Mouse (Mus musculus): ENCODE results near the gene Ascc1.
"Not testable (repeated sequence)": the region's sequence is repeated elsewhere in the genome, so short reads cannot be mapped to it uniquely, and the experiment has no call there.

Gene Ascc1

DNA sequence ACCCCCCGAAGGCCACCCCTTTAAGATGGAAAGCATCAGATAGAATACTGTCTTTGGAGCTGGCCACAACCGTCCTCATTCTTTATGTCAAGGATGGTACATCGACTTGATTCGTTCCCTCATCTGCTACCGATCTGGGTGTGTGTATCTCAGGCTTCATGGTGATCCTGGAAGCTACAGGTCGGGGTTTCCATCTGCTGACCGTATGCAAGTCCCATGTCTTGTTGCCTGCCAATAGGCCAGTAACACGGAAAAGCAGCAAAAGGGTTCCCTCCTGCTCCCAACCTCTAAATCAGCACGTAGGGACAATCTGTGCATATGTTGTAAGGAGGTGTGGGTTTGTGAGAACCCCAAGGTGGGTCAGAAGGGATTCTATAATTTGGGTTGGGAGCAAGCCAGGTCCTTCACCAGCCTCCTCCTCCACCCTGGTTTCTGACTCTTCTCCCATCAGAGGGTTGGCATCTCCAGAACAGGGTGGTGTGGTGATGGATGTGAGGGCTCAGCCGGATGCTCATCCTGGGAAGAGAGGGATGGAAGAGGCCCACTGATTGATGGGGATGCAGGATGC, 108.4 kb downstream of the Ascc1 start:
- DNase-seq (ENCODE audit: inconsistent age in 2 of 2, low spot score in 1 of 2) = no peak

DNA sequence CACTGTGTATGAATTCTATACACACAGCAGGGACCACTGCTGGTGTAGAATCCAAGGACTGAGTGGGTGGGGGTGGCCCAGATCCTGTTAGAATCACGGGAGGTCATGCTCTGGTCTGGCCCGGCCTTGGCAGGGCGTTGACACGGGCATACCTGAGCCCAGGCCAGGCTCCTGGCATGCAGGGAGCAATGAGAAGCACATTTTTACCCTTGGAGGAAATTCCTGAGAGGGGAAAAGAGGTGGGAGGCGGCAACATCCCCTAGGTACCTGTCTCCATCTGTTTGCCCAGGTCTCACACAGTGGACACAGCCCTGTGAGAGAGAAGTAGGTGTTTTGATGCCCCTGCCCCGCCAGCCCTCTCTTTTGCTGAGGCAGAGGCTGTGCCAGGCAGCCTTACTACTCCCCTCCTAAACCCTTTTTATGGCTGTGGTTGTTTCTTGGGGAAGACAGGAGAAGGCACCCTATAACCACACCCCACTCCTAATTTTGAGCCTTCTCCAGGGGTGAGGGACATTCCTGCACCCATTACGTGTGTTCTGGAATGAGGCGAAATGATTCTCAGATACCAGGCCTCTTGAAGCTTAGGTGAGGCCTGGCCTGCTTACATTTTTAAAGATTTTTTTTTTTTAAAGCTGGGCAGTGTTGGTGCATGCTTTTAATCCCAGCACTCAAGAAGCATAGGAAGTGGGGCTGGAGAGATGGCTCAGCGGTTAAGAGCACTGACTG, 111.5 kb downstream of the Ascc1 start:
- no peak for DNase-seq (ENCODE audit: inconsistent age in 2 of 2, low spot score in 1 of 2)

DNA sequence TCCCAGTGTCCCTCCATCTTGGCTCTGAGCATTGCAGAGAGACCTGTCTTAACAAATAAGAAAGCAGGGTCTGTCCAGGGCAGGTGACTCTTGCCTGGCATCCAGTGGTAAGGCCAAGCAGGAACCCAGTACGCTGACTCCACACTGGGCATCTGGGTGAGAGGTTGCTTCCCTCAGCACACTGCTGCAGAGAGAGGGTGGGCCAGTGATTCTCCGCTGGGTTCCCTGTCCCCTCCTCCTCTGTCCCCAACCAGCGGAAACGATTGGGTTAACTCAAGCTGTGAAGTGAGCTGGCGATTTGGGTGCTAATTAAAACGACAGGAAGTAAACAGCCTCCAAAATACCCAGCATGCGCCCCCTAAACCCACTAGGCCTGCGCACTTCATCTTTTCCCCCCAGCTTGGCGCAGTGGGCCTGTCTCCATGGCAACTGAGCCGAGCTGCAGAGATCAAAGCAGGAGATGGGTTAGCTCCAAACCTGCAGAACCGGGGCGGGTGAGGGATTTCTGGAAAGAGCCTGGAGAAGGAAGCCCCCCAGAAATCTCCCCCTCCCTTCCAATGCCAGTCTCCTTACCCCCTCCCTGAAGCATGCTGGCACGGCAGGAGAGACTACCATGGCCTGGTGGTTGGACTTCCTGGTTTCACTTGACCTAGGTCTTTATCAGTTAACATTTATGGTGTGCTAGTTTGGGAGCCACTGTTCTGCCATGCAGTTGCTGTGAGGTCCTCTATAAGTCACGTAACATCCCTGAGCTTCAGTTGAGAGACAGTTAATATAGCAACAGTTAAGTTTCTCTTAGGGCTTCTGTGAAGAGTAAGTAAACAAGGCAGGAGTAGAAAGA, 113.0 kb downstream of the Ascc1 start:
- peak; percentile 32 to 65 for DNase-seq (ENCODE audit: inconsistent age in 2 of 2, low spot score in 1 of 2)

DNA sequence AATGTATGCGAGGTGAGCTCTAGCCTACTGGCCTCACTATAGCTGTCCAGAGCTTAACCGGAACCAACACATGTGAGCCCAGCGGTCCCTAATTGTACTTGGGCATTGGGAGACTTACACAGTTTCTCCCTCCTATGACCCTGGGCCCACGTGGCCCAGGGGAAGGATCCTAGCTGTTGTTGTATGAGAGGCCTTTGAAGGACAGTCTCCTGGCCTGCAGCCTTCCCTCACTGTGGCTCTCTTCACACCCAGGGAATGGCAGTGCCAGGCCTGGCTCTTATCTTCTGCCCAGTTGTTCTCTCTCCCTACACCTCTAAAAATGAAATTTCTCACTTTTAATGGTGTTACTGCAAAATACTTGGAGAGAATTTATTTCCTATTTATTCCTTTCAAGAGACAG, 114.4 kb downstream of the Ascc1 start:
- DNase-seq (ENCODE audit: inconsistent age in 2 of 2, low spot score in 1 of 2) = peak in 1 of 2 experiments; percentile 64

DNA sequence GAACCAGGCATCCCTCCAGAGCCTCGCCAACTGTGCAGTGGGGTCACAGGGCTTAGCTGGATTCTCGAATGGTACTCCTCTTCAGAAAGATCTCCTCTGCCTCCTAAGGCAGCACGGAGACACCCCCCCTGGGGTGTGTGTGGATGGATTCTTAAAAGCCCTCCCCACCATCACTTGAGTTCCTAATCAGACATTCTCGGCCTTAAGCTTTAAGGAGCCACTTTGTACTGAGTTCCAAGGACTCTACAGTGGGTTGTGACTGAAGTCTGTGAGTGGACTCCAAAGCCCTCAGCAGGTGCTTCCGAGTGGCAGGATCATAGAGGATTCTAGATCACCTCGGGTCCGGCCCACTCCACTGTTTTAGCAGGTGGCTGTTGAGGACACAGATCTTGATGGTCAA, 115.9 kb downstream of the Ascc1 start:
- DNase-seq (ENCODE audit: inconsistent age in 2 of 2, low spot score in 1 of 2) = no peak

DNA sequence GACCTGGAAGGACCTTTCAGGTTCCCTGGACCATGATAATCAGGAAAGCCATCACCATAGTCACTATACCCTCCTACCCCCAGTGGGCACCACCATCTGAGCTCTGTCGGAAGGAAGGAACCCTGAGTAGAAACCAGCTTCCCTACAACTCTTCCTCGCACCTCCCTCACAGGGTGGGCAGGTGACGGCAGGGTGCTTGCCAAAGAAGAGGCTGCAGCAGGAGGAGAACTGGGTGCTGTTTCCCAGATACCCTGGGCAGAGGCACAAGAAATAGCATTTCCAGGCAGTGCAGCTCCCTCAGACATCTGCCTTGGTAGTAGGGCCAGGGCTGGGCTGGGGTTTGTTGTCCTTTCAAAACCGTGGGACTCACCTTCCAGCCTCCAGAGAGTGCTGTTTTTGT, 118.0 kb downstream of the Ascc1 start:
- DNase-seq (ENCODE audit: inconsistent age in 2 of 2, low spot score in 1 of 2) = no peak

DNA sequence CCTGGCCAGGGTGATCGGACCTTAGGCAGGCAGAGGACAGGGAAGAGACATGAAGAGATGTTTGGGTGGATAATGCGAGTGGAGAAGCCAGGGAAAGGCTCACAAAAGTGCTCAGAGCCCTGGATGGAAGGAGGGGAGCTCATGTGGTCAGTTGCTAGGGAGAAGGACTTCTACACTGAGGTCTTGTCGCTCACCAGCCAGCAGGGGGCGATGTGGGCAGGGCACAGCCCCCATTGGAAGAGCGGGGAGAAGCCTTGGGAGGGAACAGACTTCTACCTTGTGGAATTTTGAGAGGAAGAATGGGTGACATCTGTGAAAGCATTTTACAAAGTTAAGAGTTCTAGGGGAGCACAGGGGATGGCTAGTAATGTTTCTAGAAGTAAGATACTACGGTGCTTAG, 121.5 kb downstream of the Ascc1 start:
- DNase-seq (ENCODE audit: inconsistent age in 2 of 2, low spot score in 1 of 2) = no peak

DNA sequence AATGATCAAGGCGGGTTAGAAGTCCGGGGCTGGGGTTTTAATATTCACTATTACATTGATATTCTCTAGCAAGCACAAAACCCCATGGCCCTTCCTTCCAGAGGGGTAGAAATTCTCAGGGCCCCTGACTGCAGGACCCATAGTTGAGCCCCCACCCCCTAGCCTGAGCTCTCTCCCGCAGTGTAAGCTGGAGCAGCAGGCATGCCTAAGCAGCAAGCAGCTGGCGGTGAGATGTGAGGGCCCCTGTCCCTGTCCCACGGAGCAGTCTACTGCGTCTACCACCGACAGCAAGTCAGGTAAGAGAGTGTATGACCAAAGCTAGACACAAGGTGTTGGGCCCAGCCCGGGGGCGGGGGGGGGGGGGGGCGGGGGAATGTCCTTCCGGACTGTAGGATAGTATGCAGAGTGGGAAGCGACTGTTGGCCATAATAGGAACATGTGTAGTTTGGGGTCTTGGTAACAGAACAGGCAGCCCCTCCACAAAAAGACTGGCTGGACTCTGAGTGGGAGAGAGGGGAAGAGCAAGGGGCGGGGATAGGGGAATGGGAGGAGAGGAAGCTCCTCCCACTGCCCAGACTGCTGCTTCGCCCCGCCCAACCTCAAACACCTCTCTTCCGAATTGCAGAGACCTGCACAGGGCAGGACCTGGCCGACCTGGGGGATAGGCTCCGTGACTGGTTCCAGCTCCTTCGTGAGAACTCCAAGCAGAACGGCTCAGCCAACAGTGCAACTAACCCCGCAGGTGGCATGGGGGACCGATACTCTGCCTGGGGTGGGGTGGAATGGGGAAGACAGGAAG, 123.1 kb downstream of the Ascc1 start:
- no peak for DNase-seq (ENCODE audit: inconsistent age in 2 of 2, low spot score in 1 of 2)

DNA sequence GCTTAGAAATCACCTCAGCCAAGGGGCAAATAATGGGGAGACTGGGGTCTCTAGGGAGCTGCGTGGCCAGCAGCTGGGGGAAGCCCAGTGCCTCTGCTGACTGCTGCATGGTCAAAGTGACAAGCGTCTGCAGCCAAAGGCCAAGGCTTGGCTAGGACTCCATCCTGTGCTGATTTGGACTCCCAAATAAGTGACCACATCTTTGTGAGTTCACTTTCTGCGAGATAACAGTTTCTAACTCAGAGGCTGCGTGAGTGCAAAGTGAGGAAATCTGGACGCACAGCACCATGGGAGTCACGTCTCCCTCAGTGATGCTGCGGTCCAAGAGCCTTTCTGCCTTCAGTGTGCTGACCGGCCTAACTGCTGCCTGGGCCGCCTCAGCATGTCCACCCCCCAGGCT, 125.7 kb downstream of the Ascc1 start:
- DNase-seq (ENCODE audit: inconsistent age in 2 of 2, low spot score in 1 of 2) = no peak

DNA sequence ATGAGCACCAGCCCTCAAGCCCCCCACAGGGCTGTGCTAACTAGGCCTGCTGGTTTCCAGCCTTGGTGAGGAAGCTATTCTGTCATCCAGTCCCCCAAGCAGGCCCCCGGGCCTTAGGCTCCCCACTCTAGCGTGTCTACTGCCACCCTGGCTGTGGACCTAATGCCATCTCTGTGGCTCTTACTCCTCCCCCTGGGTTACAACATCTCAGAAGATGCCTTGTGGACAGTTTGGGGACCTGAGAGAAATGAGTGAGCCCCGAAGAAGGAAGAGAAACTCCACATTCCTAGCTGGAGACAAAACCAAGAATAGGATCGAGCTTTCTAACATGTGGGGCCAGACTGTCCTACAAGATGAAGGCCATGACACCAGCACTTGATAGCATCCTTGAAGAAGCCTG, 127.9 kb downstream of the Ascc1 start:
- DNase-seq (ENCODE audit: inconsistent age in 2 of 2, low spot score in 1 of 2) = no peak

DNA sequence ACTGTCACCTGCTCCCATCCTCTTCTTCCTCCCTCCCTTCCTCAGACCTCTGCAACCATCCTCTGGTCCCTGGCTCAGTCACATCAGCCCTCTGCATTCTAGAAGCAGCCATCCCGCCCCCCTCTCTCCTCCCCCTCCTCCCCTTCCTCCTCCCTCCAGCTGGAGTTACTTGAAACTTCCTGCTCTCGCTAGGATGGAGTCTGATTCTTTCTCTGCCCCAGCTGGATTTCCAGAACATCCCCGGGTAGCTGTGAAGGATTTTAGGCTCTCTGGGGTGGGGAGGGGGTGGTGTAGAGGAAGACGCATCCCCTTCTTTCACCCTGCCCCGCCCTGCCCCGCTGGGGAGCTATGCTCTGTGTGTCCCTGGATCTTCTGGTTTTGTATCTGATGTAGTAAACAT, 130.9 kb downstream of the Ascc1 start:
- no peak for DNase-seq (ENCODE audit: inconsistent age in 2 of 2, low spot score in 1 of 2)

DNA sequence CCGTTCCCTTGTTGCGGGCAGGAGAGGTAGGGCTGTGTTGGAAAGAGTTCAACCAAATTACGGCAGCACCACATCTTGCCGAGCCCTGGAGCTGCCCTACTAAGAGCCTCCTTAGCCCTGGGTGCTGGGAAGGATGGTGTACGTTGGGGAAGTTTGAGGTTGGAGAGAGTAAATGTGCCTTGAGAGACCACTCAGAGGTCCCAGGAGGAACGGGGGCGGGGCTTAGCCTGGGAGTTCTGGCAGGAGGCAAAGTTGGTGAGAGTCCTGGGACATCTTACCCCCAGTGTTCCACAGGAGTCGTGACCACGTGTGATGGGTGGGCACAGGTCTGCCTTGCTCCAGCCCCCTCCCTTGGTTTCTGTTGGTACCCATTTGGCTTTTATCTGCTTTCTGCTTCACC, 131.6 kb downstream of the Ascc1 start:
- DNase-seq (ENCODE audit: inconsistent age in 2 of 2, low spot score in 1 of 2) = no peak

DNA sequence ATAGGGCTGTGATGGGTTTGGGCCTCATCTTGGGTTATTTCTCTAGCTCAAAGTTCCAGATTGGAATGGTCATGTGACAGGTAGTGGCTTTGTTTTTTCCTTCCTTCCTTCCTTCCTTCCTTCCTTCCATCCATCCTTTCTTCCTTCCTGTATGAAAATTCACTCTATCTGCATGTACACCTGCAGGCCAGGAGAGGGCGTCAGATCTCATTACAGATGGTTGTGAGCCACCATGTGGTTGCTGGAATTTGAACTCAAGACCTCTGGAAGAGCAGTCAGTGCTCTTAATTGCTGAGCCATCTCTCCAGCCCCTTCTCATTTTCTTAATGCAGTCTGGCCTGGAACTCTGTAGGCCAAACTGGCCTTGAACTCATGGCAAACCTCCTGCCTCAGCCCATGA, 133.4 kb downstream of the Ascc1 start:
- not testable (repeated sequence) for DNase-seq (ENCODE audit: inconsistent age in 2 of 2, low spot score in 1 of 2)

DNA sequence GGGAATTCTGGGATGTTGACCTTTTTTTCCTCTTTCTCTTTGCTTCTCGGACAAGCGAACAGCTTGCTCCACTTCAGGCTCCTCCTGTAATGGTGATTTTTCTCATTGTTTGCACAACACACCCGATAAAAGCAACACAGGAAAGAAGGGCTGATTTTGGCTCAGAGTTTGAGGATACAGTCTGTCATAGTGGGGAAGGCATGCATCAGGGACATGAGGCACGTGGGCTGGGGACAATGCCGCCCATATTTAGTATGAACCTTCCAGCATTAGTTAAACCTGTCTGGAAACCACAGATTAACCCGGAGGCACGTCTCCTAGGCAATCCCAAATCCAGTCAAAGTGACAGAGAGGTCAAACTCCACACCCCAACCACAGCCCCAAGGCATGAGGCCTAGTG, 134.3 kb downstream of the Ascc1 start:
- DNase-seq (ENCODE audit: inconsistent age in 2 of 2, low spot score in 1 of 2) = no peak

DNA sequence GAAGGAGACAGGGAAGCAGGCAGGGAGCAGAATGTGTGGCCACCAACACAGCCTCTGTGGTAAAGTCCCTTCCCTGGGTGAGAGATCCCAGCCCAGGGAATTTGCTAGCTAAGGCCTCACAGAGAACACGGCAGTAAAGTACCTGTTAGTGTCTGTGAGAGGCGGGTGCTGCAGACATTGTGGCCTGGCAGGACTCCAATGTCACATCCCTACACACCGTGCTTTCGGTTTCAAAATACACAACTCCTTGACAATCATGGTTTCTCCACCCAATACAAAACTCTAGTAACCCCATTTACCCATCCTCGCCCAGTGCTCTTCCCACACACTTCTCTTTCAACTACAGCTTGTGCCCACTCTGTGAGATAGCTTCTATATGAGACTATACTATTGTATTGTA, 136.1 kb downstream of the Ascc1 start:
- DNase-seq (ENCODE audit: inconsistent age in 2 of 2, low spot score in 1 of 2) = no peak

DNA sequence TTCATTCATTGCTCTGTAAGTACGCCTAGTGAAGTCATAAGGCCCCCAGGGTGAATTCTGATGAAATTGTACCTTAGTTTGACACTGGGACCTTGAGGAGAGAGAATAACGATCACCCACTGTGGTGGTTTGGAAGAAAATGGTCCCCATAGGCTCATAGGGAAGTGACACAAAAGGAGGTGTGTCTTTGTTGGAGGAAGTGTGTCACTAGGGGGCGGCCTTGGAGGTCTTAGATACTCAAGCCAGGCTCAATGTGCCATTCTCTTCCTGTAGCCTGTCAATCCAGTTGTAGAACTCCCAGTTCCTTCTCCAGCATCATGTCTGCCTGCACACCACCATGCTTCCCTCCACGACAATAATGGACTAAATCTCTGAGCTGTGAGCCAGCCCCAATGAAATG, 138.1 kb downstream of the Ascc1 start:
- DNase-seq (ENCODE audit: inconsistent age in 2 of 2, low spot score in 1 of 2) = no peak

DNA sequence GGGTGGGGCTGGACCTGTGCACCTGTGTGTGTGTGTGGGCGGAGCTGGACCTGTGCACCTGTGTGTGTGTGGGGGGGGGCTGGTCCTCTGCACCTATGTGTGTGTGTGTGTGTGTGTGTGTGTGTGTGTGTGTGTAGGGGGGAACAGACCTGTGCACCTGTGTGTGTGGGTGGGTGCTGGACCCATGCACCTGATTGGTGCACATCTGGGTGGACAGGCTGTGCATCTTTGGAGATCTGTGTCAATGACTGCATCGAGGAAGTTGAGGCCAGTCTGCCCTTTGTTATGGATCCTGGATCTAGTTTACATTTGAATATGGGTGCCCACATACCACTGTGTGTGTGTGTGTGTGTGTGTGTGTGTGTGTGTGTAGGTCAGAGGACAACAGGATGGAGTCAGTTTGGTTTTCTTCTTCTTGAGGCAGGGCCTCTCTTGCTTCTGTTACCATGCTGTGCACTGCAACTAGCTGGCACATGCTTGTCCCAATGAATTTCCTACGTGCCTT, 139.1 kb downstream of the Ascc1 start:
- no peak for DNase-seq (ENCODE audit: inconsistent age in 2 of 2, low spot score in 1 of 2)

DNA sequence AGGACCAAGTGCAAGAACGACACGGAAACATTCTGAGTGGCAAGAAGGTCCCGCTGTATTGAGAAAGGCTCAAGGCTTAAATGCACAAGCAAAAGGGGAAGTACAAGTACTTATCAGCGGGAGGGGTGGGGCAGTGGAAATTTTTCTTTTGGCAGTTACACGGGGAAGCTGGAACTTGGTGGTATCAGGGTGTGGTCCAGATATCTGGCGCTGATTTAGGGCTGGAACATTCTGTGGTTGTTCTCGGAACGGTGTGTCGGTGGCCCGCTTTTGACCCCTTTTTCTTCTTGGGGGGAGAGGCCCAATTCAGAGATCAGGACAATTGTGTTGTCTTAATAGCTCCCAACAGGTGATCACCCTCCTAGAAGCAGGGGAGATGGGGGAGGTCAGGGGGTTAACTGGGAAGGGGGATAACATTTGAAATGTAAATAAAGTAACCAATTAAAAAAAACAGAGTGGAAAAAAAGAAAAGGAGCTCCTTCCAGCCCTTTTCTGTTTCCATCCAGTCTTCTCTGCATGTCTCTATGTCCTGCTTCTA, 145.0 kb downstream of the Ascc1 start:
- not testable (repeated sequence) for DNase-seq (ENCODE audit: inconsistent age in 2 of 2, low spot score in 1 of 2)

DNA sequence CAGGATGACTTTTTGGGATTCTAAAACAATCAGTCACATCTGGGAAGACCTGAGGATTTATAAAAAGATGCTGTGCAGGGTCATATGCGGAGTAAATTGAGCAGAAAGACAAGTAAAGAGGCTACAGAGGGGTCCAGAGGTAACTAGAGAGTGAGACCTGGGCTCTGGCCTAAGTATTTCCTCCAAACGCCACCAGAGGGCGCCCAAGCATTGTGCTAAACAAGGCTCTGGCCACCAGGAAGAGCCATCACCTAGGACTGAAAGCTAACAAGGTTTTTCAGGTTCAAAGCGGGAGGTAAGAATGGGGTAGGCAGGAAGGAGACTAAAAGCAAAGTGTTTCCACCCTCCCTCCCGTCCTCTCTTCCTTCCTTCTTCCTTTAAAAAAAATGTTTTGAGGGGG, 145.5 kb downstream of the Ascc1 start:
- DNase-seq (ENCODE audit: inconsistent age in 2 of 2, low spot score in 1 of 2) = peak; percentile 76 to 92
